Mouse (Mus musculus) thymus, postnatal 0 days (tissue): Measurements from ENCODE around the gene Med15. TPM values are rescaled to one million over a fixed set of nuclear protein-coding genes. Genes with fewer than 3 reads are reported as not detected.

ENCODE experiments used
- DNase-seq: peaks from one replicate; pipeline ENCODE4 v3.0.0-alpha.2; 2015; ENCODE audit warnings: low spot score
- polyA plus RNA-seq: library from polyadenylated mRNA; unstranded; fragments of >200 nt; fragmentation: Nextera tagmentation; extraction: Ambion mirVana; gene quantifications from 2 replicates; pipeline ENCODE4 v1.2.1, GENCODE M21; 2015

Gene Med15
- polyA plus RNA-seq, 1 experiment from 2014 or later = 36.9 TPM

DNA sequence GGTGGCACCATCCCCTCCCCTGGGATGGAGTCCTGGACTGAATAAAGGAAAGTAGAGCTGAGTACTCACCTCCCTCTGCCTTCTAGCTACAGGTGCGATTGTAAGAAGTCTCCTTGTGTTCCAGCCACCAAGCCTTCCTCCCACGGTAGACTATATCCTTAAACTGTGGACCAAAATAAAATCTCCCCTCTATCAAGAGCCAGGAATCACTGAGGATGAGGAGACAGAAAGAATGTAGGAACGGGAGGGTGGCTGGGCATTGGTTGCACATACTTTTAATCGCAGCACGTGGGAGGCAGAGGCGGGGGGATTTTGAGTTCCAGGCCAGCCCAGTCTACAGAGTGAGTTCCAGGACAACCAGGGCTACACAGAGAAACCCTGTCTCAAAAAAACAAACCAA, 260 bp downstream of the Med15 start:
- no peak for DNase-seq

DNA sequence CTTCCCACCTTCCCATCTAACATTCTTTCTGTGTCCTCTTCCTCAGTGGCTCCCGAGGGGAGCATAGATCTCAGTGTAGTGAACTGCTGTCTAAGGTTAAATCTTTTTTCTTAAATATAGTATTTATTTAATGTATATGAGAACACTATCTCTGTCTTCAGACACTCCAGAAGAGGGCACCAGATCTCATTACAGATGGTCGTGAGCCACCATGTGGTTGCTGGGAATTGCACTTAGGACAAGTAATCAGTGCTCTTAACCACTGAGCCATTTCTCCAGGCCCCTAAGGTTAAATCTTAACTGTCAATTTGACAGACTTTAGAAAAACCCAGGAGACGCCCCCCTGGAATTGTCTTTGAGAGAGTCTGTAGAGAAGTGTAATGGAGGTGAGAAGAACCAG, 670 bp downstream of the Med15 start:
- no peak for DNase-seq

DNA sequence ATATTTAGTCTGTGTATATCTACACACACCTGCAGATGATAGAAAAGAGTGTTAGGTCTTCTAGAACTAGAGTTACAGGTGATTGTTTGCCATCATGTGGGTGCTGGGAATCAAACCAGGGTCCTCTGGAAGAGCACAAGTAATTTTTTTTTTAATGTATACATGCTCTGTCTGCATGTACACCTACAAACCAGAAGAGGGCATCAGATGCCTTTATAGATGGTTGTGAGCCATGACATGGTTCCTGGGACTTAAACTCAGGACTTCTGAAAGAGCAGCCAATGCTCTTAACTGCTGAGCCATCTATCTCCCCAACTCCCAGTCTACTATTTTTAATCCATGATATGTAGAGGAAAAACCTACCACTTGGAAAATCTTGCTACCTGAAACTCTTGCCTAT, 2.7 kb downstream of the Med15 start:
- DNase-seq = no peak

DNA sequence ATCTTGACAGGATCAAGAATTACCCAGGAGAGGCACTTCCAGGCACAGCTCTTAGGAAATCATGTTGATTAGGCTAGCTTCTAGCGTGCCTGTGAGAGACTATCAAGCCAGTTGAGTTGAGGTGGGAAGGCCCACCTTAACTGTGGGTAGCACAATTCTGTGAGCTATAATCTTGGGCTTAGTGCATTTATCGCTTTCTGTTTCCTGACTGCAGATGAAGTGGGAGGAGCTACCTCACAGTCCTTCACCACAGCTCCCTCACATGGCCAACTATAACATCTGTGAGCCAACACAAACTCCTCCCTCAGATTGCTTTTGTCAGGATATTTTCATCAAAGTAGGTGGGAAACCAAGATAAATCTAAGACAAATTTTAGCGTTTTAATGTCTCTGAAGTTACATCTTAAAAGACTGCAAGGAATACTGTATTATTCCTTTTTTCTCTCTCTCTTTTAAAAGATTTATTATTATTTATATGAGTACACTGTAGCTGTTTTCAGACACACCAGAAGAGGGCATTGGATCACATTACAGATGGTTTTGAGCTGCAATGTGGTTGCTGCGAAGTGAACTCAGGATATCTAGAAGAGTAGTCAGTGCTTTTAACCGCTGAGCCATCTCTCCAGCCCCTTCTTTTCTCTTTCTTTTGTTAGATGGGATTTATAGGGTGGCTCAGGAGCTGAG, 5.4 kb downstream of the Med15 start:
- DNase-seq = peak; percentile 81

DNA sequence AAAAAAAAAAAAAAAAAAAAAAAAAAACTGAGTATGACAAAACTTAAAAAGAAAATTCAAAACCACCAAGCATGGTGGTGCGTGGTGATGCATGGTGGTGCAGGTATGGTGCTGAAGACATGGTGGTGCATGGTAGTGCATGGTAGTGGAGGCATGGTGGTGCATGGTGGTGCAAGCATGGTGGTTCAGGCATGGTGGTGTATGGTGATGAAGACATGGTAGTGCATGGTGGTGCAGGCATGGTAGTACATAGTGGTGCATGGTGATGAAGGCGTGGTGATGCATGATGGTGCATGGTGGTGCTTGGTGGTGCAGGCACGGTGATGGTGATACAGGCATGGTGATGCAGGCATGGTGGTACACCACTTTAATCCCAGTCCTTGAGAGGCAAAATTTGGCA, 8.2 kb downstream of the Med15 start:
- no peak for DNase-seq

DNA sequence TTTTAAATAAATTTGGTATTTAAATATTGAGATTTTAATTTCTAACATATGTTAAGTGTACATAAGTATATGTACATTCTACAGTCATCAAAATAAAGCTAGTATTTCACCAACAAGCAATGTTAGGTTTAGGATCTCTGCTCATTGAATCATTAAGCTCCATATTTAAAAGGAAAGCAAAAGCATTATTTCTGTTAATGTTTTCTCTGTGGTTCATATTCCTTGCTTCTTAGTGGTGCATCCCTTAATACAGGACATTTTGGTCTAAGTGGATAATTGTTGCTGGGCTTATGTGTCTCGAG, 9.4 kb downstream of the Med15 start:
- DNase-seq = no peak

DNA sequence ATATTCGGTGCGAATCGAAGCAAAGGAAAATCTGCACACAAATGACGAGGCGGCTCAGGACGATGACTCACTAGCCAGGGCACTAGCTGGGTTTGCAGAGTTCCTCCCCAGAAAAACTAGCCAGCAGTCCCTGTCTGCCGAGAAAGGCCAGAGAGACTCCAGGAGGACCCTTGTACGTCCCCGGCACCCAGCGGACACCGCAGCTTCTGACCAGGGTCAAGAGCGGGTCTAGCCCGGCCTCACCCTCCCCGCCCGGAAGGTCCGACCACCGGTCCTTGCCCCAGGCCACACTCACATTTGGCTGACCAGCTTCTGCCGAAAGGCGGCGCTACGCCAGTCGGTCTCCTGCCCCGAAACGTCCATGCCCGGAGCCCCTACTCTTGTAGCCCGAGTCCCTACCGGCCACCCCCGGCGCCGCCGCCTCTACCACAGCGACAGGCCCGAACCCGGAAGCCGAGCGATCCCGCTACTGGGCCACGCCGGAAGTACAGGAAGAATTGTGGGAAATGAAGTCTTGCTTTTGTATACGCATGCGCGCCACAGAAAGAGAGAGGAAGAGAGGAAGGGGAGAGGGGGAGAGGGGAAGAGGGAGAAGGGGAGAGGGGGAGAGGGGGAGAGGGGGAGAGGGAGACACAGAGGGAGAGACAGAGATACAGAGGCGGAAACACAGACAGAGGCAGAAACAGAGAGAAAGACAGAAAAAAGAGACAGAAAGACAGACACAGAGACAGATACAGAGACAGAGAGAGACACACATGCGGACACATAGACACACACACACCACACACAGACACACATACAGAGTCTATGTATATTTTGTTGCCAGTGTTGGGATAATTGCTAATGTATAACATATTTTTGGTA, 10.0 kb downstream of the Med15 start:
- peak; percentile 92 for DNase-seq

DNA sequence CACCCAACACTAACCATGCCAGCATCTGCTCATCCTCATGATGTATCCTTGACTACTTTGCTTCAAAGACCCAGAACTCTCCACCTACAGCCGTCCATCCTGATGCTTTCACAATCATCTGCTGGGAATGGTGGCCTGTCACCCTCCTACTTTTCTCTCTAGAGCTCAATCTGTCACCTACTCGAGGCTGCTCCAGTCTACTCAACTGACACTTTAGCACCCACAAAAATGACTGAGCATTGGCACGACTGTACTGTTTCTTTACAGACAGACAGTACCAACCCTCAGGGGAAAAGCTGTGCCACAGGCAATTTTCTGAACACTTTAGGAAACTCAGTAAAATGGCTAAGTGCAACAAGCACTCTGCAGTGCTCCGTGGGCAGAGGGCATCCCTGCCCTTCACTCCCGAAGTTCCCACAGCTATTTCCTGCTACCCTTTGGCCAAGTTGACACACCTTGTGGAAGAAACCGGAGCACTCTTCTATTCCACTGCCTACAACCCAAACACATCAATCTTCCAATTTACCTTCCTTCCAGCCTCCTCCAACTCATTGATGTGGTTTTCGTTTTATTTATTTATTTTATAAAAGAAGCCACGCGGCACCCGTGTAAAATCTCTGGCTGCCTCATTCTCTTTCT, 10.8 kb downstream of the Med15 start:
- DNase-seq = no peak

DNA sequence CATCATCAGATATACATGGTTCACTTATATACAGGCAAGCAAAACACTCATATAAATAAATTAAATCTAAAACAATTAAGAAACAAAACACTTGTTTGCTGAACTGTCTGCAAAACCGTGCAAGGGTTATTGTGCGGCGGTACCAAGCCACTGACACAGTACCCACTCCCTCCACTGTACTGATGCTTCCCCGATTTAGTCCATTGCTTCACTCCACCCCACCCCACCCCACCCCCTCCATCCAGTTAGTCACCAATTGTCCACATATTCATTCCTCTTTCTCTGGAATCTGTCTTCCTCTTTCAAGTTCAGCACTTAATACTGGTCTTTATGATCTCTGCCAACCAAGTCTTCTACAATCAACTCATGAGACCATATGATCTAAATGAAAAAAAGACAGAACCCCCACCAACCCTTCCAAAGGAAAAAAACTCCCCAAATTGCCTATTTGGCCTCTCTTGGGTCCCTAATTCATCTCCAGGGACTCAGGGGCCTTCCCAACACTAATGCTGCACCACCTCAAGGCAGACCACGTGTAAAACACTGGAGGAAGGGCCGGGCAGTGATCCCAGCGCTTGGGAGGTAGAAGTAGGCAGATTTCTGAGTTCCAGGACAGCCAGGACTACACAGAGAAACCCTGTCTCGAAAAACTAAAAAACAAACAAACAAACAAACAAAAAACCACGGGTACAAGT, 11.4 kb downstream of the Med15 start:
- DNase-seq = no peak

DNA sequence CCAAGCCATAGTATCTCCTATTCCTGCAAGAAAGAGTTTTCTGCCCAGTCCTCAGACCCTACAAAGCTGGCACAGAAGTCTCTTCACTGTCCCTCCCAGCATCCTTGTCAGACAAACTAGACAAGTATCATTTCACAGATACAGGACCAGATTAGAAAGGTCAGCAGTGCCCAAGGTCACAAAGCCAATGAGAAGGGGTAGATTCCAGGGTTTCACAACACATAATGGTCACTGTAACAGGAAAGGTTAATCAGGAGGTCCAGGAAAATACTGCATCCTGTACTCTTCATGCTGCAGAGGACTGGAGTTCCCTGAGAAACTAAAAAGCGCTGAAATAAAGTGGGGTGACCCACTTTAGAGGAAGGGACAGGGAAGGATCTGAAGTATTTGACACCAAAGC, 14.9 kb downstream of the Med15 start:
- no peak for DNase-seq

DNA sequence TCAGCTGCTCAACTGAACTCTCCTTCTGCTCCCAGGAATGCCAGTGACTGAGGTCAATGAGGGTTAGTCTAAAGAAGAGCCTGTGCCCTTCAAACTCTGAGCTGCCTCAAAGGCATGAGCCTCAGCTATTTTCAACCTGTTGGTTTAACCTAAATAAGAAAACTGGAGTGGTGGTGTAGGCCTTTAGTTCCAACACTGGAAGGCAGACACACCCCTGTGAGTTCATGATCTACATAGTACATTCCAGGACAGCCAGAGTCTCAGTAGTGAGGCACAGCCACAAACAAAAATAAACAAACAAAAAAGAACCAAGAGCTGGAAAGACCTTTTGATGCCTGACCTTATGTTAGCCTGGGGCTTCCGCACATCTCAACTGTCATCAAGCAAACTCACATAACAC, 25.1 kb downstream of the Med15 start:
- no peak for DNase-seq

DNA sequence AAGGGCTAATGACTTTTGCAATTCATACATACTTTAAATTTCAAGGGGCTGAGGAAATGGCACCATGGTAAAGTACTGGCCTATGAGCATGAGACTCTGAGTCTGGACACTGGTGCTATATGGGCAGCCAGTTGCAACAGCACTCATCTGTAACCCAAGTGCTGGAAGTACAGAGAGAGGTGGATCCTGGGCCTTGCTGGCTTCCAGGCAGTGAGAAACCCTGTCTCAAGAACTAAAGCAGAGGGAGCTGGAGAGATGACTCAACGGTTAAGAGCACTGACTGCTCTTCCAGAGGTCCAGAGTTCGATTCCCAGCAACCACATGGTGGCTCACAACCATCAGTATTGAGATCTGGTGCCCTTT, 31.7 kb downstream of the Med15 start:
- no peak for DNase-seq

DNA sequence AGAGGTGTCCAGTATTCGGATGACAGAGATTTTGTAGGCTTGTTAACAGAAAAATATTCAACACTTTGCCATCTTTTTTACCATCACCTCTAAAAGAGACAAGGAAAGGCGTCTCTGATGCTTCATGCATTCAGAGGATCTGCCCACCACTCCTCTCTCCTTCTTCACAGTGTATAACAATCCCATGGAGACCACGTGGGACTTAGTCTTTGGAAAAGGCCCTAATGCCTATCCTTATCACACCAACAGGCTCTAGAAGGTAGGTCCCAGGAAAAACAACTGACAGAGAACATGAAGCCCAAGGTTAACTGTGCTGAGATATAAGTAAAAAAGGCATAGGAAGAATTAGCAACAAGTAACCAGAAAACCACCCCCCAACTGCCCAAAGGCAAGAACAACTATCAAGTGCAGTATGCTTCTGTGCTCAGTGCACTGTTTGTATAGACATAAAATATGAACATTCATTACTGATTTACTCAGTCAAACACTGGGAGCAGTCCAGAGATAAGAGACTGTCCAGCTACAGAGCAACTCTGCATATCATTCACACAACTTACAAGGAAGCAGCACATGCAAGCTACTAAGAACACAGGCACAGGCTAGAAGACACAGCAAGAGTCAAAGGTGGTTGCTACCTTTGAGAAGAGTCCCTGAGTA, 32.2 kb downstream of the Med15 start:
- no peak for DNase-seq

DNA sequence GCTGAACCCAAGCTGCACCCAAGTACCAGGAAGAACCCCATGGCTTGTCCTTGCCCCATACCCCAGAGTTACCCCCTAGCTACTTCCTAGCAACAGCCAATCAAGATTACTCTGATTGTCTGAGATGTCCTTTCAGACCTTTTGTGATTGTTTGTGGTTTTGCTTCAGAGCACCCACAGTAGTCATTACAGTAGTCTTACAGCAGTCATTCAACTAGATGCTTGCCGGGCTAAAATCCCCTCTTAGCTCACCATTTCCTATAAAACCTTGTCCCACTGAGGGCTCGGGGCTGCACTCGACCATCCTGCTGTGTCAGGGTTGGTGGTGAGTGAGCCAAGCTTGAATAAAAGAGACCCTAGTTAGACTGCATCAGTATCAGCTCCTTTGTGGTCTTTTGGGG, 37.8 kb downstream of the Med15 start:
- DNase-seq = no peak

DNA sequence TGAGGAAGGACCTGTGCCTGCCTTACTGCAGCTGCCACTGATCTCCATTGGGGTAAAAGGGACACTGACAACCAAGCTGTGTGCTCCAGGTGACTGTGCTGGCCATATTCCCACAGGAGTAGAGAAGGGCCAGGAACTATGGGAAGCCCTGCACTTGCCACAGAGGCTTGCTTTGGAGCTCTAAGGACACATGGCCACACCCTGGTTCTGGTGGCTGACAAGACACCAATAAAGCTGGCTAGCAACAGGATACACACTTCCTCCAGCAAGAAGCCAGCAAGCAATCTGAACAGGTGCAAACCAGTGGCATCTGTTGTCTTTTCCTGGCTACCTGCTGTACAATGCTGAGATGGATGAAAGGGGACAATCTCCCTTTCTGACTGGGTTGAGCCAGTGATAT, 62.8 kb downstream of the Med15 start:
- no peak for DNase-seq

DNA sequence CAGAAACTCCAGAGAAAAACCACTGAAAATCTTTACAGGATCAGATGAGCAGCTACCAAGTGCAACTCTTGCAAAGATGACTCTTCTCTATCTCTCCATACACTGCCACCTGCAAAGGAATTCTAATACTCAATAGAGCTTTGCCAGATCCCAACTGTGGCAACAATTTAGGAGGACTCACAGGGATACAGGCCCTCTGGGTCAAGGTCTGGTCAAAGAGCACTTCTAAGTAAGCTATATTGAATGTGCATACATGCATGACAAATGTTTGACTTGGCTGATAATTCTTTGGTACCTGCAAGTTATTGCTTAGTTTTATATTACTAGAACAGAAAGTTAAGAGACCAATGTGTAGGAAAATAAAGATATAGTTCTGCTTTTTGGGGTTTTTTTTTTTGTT, 67.1 kb downstream of the Med15 start:
- no peak for DNase-seq

DNA sequence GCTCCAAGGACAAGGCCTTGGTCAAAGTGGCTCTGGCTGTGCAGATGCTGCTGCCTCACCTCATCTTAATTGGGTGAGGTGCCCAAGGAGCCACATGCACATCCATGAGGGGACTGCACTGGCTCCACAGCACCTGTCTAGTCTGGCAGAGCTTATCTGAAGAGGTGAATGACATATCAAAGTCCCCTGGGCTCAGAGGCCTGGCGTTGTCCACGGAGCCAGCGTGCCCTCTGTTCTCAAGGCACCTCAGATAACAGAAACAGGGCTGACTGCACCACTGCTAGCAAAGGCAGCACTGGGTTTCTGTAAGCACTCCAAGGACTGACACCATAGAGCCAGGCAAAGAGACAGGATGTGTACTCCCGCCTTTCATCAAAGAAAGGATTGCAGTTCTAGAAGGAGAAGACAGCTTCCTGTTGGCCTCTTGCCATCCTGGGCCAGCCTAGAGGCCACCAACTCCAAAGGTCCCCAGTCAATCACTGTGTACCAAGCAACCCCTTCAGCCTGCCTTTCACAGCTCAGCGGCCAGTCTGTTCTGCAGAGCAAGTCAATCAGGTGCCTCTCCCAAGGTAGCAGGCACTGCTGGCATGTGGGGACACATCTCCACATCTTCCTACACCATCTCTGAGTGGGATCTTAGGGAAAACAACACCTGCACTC, 76.3 kb downstream of the Med15 start:
- no peak for DNase-seq

DNA sequence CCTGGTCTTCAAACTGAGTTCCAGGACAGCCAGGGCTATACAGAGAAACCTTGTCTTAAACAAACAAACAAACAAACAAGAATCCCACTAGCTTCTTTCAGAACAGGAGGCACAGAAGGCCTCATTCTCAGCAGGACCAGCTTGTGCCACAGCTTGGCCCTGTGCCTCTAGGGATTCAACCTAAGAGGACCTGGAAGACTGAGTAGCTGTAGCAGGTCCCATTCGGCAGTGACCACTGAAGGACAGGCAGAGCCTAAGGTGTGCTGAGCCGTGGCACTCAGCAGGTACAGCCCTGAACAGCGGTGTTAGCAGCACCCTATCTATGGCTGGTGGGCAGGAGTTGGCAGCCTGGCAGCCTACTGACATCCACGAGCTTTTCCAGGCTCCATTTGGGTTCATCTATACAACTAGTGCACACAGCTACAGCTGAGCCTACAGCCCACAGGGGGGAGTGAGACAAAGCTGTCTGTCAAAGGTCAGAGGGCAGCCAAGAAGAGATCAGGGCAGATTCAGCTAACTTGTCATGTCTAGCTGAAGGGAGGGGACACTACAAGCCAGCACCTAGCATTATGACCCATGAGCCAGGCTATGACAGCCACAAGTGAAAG, 78.4 kb downstream of the Med15 start:
- DNase-seq = no peak

DNA sequence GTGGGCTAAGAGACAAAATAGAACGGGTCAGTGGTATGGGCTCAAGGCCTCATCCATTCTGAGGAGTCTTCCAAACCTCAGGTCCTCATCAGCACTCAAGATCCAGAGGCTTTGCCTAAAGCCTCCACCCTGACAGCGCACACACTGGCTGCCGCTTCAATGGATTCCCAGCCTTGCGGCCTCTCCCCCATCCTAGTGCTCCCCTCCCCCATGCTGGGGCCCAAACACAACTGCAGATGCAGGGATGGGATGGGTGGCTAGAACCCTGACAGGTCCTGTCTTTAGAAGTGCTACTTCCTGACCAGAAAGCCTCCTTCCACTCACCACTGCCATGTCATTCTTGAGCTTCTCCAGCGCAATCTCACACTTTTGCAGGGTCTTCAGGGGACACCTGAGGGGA, 79.1 kb downstream of the Med15 start:
- no peak for DNase-seq

DNA sequence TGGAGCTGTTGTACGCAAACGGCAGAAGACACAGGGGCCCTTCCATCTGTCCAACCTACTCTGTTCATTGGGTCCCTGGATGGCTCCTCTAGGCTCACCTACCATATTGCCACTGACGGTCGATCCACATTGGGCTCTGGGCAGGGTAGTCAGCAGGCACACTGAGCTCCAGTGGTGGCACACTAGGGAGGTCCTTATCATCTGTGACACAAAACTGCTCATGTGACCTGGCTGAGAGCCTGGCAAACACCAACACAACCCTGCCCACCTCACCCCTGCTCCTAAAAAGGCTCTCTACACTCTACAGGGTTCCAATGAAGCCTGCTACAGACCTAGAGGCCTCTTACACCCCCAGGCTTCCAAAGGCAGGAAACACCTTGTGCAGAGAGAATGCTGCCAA, 80.1 kb downstream of the Med15 start:
- no peak for DNase-seq

DNA sequence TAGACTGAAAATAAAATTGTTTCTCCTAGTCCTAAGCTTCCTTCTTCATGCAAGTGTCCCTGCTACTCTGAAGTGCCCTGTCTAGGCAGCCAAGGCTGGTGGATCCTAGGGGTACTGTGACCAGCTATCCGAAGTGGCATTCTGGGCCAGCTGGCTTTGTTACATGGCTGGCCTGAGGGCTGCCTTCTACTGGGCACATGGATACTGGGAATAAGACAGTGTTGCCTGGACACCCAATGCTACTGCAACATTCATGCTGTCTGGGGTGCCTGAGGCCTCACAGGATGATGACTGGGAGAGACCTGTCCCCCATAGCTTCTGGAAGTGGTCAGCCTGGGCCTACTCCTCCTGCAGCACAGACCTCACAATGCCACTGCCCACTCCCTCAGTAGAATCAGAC, 82.0 kb downstream of the Med15 start:
- DNase-seq = no peak
